Mouse (Mus musculus): ENCODE measurements at regions not wholly inside any gene's neighbourhood (a gene's known extent, or its start where the extent isn't known, plus 50 kb on each side); places are given as distances from the start of the nearest gene placed in this dataset.

DNA sequence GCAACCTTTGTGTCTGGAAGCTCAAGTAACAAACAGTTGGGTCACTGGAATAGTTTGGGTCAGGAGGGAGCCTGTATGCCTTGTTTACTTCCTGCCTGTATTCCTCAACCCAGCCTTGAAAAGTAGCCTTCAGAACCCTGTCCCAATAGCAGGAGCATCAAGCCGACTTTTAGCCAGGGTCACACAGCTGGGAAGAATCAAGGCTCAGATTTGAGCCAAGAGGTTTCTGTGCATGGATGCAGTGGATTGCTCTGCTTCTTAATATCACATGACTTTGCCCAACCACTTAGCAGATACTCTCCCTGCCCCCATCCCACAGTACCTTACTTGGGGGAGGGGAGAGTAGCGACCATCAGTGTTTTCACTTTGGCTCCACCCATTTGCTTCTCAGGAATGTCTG is 210.2 kb upstream of the N4bp1 start:
- Histone ChIP-seq H3K27ac (replicated peaks; ENCODE audit: low read depth, low read length) (no peak overlapping the region), H3K4me2 (ENCODE audit: low read length) (no peak overlapping the region), H3K27me3 (ENCODE audit: control insufficient read depth, insufficient read depth, low read length) (no peaks in the 10 kb centered on the region), H3K4me1 (ENCODE audit: control insufficient read depth, insufficient read depth, low read length) (no peaks in the 10 kb centered on the region), H3K4me3 (replicated peaks; ENCODE audit: low read depth, low read length) (no peak overlapping the region), H3K36me3 (ENCODE audit: control insufficient read depth, insufficient read depth, low read length) (no peaks in the 10 kb centered on the region), H3K9me3 (ENCODE audit: control insufficient read depth, low read length) (no peaks in the 10 kb centered on the region), H3K9ac (replicated peaks; ENCODE audit: low read length) (no peak overlapping the region)
- ATAC-seq (ENCODE audit: low FRiP score, low TSS enrichment) (no peak), DNase-seq (no peak)
- 75% methylated on average over 2 of the region's 2 CpGs for WGBS

DNA sequence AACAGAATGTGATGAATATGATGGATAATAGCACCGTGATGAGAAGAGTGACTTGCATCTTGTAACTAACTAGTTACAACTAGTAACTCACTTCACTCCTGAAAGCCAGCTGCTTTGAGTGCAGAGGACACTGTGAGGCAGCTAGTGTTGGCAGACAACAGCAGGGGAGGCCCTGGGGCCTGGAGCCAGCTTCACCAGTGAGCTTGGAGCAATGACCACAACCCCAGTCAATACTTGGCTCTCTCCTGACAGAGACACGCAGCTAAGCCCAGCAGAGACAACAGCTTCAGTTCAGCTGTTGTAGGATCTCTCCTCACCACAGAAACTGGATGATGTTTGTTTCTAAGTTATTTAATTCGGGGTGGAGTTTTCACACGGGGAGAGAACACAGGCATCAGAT is 209.6 kb upstream of the N4bp1 start:
- DNase-seq (no peak), ATAC-seq (ENCODE audit: low FRiP score, low TSS enrichment) (no peak)
- no peak overlapping the region for H3K27ac ChIP-seq (replicated peaks; ENCODE audit: low read depth, low read length)
- no peaks in the 10 kb centered on the region for H3K4me1 ChIP-seq (ENCODE audit: control insufficient read depth, insufficient read depth, low read length)
- H3K9ac ChIP-seq (replicated peaks; ENCODE audit: low read length): no peak overlapping the region
- no peaks in the 10 kb centered on the region for H3K9me3 ChIP-seq (ENCODE audit: control insufficient read depth, low read length)
- no peaks in the 10 kb centered on the region for H3K27me3 ChIP-seq (ENCODE audit: control insufficient read depth, insufficient read depth, low read length)
- H3K4me3 ChIP-seq (replicated peaks; ENCODE audit: low read depth, low read length): no peak overlapping the region
- H3K4me2 ChIP-seq (ENCODE audit: low read length): no peak overlapping the region
- no peaks in the 10 kb centered on the region for H3K36me3 ChIP-seq (ENCODE audit: control insufficient read depth, insufficient read depth, low read length)
- WGBS: 77% methylated on average over 4 of the region's 4 CpGs

DNA sequence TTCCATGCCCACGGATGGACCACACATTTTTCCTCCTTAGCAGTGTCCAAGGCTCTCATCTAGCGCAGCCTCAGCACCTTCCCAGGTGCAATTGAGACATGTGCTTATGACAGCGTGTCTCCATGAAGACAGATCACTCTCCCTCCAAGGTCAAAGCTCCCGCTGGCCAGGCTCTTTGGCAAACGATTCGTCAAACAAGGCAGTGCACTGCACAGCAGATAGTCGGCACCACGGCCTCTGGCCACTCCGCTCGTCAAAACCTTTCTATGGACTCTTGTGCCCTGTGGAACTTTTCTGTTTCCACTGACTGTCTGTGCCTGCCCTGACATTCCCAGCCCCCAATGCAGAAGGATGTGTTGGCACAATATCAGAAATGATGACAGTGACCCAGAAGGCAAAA is 208.7 kb upstream of the N4bp1 start:
- Histone ChIP-seq H3K27me3 (ENCODE audit: control insufficient read depth, insufficient read depth, low read length) (no peaks in the 10 kb centered on the region), H3K9ac (replicated peaks; ENCODE audit: low read length) (no peak overlapping the region), H3K27ac (replicated peaks; ENCODE audit: low read depth, low read length) (no peak overlapping the region), H3K4me1 (ENCODE audit: control insufficient read depth, insufficient read depth, low read length) (no peaks in the 10 kb centered on the region), H3K4me3 (replicated peaks; ENCODE audit: low read depth, low read length) (no peak overlapping the region), H3K9me3 (ENCODE audit: control insufficient read depth, low read length) (no peaks in the 10 kb centered on the region), H3K4me2 (ENCODE audit: low read length) (no peak overlapping the region), H3K36me3 (ENCODE audit: control insufficient read depth, insufficient read depth, low read length) (no peaks in the 10 kb centered on the region)
- DNase-seq: no peak
- 82% methylated on average over 10 of the region's 10 CpGs for WGBS
- ATAC-seq (ENCODE audit: low FRiP score, low TSS enrichment): no peak

DNA sequence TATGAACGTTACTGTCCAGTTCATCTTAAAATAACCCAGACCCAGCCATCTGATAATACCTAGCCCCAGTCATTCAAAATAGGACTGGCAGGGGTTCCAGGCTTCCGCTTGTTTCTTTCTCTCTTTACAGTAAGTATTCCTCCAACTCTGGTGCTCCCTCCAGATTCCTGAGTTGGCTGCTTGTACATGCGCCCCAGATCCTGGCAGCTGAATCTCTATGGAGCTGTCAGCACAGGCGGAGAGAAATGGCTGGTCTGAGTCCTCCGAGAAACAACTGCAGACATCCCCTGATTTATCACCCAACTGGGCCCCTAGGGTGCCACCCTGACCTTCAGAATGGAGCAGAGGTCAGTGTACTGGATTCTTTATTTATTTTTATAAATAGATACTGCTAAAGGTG is 208.0 kb upstream of the N4bp1 start:
- no peak for DNase-seq
- ATAC-seq (ENCODE audit: low FRiP score, low TSS enrichment): no peak
- H3K27ac ChIP-seq (replicated peaks; ENCODE audit: low read depth, low read length): no peak overlapping the region
- H3K4me2 ChIP-seq (ENCODE audit: low read length): no peak overlapping the region
- H3K9ac ChIP-seq (replicated peaks; ENCODE audit: low read length): no peak overlapping the region
- no peaks in the 10 kb centered on the region for H3K9me3 ChIP-seq (ENCODE audit: control insufficient read depth, low read length)
- no peak overlapping the region for H3K4me3 ChIP-seq (replicated peaks; ENCODE audit: low read depth, low read length)
- no peaks in the 10 kb centered on the region; the same call in 1 of the 2 replicates for H3K4me1 ChIP-seq (ENCODE audit: control insufficient read depth, insufficient read depth, low read length)
- H3K36me3 ChIP-seq (ENCODE audit: control insufficient read depth, insufficient read depth, low read length): no peaks in the 10 kb centered on the region
- H3K27me3 ChIP-seq (ENCODE audit: control insufficient read depth, insufficient read depth, low read length): no peaks in the 10 kb centered on the region
- 79% methylated on average over 5 of the region's 5 CpGs for WGBS

DNA sequence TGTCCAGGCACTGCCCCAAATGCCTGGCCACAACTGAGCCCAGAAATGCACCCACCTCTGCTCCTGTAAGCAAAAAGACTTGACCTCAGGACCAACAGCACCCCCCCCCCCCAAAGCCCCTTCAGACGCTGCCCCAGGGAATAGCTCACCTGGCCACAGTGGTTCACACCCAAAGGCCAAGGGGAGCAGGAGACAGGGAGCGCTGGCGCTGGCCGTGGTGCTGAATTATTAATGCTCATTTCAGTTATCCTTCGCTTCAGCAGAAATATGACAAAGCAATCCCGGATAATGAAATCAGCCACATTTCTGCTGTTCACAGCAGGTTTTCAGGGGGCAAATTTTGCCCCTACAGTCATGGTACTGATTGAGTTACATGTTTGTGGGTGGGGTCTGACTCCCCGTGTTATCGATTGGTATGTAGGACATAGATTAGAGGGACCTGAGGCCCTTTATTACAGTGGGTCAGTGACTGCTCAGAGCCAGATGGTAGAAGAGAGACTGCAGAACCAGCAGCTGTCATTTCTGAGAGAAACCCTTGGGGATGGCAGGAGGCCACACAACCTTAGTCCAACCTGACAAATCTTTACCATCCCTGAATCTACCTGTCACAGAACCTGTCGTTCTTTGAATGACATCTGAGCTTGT is 202.5 kb upstream of the N4bp1 start:
- Histone ChIP-seq H3K4me3 (replicated peaks; ENCODE audit: low read depth, low read length) (no peak overlapping the region), H3K27me3 (ENCODE audit: control insufficient read depth, insufficient read depth, low read length) (no peaks in the 10 kb centered on the region), H3K4me1 (ENCODE audit: control insufficient read depth, insufficient read depth, low read length) (peaks cover 10% of the 10 kb centered on the region), H3K9ac (replicated peaks; ENCODE audit: low read length) (no peak overlapping the region), H3K36me3 (ENCODE audit: control insufficient read depth, insufficient read depth, low read length) (no peaks in the 10 kb centered on the region), H3K27ac (replicated peaks; ENCODE audit: low read depth, low read length) (peak overlapping the region; percentile 67), H3K9me3 (ENCODE audit: control insufficient read depth, low read length) (no peaks in the 10 kb centered on the region), H3K4me2 (ENCODE audit: low read length) (0 out of 2 replicates have a peak overlapping the region, but pooled peaks have one; percentile 3)
- DNase-seq (peak; percentile 75), ATAC-seq (ENCODE audit: low FRiP score, low TSS enrichment) (no peak)
- 32% methylated on average over 9 of the region's 9 CpGs for WGBS

DNA sequence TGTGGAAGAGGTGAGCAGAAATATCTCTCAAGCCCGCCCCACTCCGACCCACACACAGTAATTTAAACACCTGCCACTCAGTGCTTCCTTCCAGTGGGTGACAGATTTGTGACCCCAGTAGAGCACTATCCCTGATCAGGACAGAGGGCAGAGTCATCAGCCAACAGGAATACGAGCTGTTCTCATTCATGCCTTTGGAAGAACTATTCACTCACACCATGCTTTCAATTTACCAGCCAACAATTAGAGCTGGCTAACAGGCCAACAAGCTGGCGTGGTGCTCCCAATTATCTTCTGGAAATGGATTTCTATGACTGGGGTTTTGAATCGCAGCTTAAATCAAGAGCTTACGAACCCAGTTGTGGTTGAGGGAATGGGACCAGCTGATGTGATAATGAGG is 193.2 kb upstream of the N4bp1 start:
- H3K27me3 ChIP-seq (ENCODE audit: control insufficient read depth, insufficient read depth, low read length): no peaks in the 10 kb centered on the region
- WGBS: 68% methylated on average over 6 of the region's 6 CpGs
- H3K4me3 ChIP-seq (replicated peaks; ENCODE audit: low read depth, low read length): no peak overlapping the region
- H3K4me1 ChIP-seq (ENCODE audit: control insufficient read depth, insufficient read depth, low read length): no peaks in the 10 kb centered on the region
- no peak for DNase-seq
- no peak for ATAC-seq (ENCODE audit: low FRiP score, low TSS enrichment)
- H3K27ac ChIP-seq (replicated peaks; ENCODE audit: low read depth, low read length): no peak overlapping the region
- no peak overlapping the region for H3K9ac ChIP-seq (replicated peaks; ENCODE audit: low read length)
- H3K36me3 ChIP-seq (ENCODE audit: control insufficient read depth, insufficient read depth, low read length): no peaks in the 10 kb centered on the region
- no peaks in the 10 kb centered on the region for H3K9me3 ChIP-seq (ENCODE audit: control insufficient read depth, low read length)
- H3K4me2 ChIP-seq (ENCODE audit: low read length): no peak overlapping the region

DNA sequence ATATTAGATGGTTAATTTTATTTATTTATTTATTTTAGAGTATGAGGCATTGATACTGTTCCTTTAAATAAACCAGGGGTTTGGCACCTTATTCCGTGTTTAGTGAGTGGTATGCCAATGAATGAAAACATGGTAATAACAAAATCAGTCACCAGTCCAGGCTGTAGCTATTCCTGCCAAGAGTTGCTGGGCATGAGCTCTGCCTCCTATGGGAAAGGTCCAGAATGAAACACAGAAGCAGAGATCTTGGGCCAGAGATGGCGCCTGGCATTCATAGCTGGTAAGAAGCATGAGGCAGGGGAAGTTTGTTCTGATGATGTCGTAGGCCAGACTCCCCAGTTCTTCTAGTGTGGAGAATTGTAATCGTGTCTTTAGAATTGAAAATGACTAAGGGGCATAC is 190.9 kb upstream of the N4bp1 start:
- Histone ChIP-seq H3K4me2 (ENCODE audit: low read length) (no peak overlapping the region), H3K9ac (replicated peaks; ENCODE audit: low read length) (no peak overlapping the region), H3K4me1 (ENCODE audit: control insufficient read depth, insufficient read depth, low read length) (no peaks in the 10 kb centered on the region), H3K4me3 (replicated peaks; ENCODE audit: low read depth, low read length) (no peak overlapping the region), H3K27me3 (ENCODE audit: control insufficient read depth, insufficient read depth, low read length) (no peaks in the 10 kb centered on the region), H3K9me3 (ENCODE audit: control insufficient read depth, low read length) (no peaks in the 10 kb centered on the region), H3K36me3 (ENCODE audit: control insufficient read depth, insufficient read depth, low read length) (no peaks in the 10 kb centered on the region), H3K27ac (replicated peaks; ENCODE audit: low read depth, low read length) (no peak overlapping the region)
- ATAC-seq (ENCODE audit: low FRiP score, low TSS enrichment) (no peak), DNase-seq (no peak)
- WGBS: 87% methylated on average over 4 of the region's 4 CpGs

DNA sequence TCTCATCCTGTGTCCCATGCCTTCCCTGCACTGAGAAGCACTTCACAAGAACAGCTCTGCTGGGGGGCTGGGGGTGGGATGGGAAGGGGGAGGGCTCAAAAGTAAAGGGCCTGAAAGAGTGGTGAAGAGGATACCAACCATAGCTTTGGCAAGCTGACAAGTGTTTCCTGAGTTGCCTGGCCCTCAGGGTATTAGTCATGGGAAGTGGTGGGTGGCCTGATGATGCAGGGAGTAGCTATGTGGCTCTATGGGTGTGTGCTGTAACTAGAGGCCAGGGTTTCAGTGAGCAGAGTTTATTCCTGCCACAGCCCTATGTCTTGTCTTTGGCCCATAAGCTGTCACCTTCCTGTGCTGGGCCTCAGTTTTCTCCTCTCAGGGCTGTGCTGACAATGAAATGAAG is 186.2 kb upstream of the N4bp1 start:
- no peak for ATAC-seq (ENCODE audit: low FRiP score, low TSS enrichment)
- H3K9me3 ChIP-seq (ENCODE audit: control insufficient read depth, low read length): no peaks in the 10 kb centered on the region
- DNase-seq: no peak

DNA sequence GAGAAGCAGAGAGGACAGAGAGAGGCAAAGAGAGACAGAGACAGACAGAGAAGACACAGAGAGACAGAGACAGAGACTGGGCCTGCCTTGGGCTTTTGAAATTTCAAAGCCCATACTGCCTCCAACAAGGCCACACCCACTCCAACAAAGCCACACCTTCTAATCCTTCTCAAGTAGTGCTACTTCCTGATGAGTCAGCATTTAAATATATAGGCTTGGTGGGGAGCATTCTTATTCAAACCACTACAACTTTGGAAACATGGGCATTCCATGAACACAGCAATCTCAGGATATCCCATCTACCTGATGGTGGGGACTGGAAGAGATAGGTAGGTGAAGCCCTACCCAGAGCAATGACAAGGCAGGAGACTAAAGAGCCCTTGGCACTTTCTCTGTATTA is 182.0 kb upstream of the N4bp1 start:
- H3K9me3 ChIP-seq (ENCODE audit: control insufficient read depth, low read length): no peaks in the 10 kb centered on the region
- no peaks in the 10 kb centered on the region for H3K36me3 ChIP-seq (ENCODE audit: control insufficient read depth, insufficient read depth, low read length)
- H3K4me1 ChIP-seq (ENCODE audit: control insufficient read depth, insufficient read depth, low read length): peaks cover 7% of the 10 kb centered on the region; the same call in 1 of the 2 replicates
- no peak for DNase-seq
- H3K4me3 ChIP-seq (replicated peaks; ENCODE audit: low read depth, low read length): no peak overlapping the region
- no peak overlapping the region for H3K27ac ChIP-seq (replicated peaks; ENCODE audit: low read depth, low read length)
- no peak overlapping the region for H3K4me2 ChIP-seq (ENCODE audit: low read length)
- H3K27me3 ChIP-seq (ENCODE audit: control insufficient read depth, insufficient read depth, low read length): no peaks in the 10 kb centered on the region
- no peak for ATAC-seq (ENCODE audit: low FRiP score, low TSS enrichment)
- no peak overlapping the region for H3K9ac ChIP-seq (replicated peaks; ENCODE audit: low read length)

More for the DNA sequence above, 186.2 kb upstream of the N4bp1 start:
- H3K4me1 ChIP-seq (ENCODE audit: control insufficient read depth, insufficient read depth, low read length): no peaks in the 10 kb centered on the region
- H3K27ac ChIP-seq (replicated peaks; ENCODE audit: low read depth, low read length): no peak overlapping the region
- no peak overlapping the region for H3K9ac ChIP-seq (replicated peaks; ENCODE audit: low read length)
- H3K36me3 ChIP-seq (ENCODE audit: control insufficient read depth, insufficient read depth, low read length): no peaks in the 10 kb centered on the region
- H3K4me2 ChIP-seq (ENCODE audit: low read length): no peak overlapping the region
- no peaks in the 10 kb centered on the region for H3K27me3 ChIP-seq (ENCODE audit: control insufficient read depth, insufficient read depth, low read length)
- no peak overlapping the region for H3K4me3 ChIP-seq (replicated peaks; ENCODE audit: low read depth, low read length)
